Mouse (Mus musculus) ovary, postnatal 14 days (tissue): ENCODE measurements around the gene Dusp8.

Experiments
- DNase-seq: peaks from one replicate; pipeline ENCODE4 v3.0.0; 2022; ENCODE audit warnings: low spot score

Gene Dusp8

DNA sequence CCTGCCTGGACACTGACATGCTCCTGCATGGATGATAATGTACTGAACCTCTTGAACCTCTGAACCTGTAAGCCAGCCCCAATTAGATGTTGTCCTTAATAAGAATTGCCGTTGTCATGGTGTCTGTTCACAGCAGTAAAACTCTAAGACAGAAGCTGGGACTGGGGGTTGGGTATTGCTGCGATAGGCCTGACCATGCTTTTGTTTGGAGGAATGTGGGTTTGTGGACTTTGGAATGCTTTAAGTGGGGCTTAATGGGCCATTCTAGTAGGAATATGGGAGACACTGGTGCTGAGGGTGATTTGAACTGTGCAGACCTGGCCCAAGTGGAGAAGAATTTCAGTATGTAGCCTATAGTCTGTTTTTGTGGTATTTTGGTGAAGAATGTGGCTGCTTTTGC, 50.3 kb downstream of the Dusp8 start:
- DNase-seq = no peak

DNA sequence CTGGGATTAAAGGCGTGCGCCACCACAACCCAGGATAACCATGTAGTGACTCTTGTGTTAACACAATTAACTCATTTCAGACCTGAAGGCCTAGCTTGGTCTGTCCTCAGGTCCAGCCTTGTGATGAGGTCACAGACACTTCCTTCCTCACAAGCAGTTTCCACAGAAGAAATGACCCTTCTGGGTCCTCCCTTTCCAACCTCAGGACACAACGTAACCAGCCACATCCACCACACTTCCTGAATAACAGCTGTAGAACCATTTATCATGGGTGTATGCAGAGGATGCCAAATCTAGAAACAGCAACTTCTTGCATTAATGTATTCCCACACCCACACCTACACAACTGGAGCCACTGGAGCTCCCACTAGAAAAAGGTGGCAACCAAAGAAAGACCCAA, 54.9 kb downstream of the Dusp8 start:
- DNase-seq = no peak

GRCm38 (mm10) chr7:142037553-142038170, 58.0 kb downstream of the Dusp8 start:
- DNase-seq = no peak

DNA sequence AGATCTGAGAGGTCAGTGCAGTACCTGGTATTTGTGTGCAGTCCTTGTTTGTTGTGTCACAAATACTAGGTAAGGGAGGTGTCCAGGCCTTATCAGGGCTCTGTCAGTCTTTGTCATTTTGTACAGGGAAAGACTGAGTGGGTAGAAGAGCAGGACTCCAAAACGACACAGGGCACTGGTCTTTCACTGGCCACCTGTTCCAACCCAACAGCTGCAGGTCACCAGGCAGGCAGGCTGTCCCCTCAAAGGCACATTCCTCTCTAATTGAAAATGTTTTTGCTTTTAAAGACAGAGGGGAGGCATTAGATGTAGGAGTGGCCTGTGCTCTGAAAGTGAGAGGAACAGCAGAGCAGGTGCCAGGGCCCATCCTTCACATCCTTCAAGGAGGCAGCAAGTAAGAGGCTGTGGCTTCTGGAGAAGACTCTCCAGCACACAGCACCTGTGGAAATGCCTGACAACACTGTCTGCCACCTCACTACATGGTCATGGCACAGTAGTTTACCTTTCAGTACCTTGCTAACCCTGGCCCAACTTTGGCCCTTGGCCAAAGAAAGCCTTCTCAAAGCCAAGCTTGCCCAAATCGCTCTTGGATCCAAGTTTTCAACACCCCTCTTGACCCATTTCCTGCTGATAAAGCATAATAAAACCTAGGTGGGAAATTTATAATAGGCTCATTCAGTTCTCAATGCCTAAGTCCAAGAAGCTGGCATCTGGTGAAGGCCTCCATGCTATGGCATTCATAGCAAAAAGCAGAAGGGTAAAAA, 60.4 kb downstream of the Dusp8 start:
- no peak for DNase-seq

DNA sequence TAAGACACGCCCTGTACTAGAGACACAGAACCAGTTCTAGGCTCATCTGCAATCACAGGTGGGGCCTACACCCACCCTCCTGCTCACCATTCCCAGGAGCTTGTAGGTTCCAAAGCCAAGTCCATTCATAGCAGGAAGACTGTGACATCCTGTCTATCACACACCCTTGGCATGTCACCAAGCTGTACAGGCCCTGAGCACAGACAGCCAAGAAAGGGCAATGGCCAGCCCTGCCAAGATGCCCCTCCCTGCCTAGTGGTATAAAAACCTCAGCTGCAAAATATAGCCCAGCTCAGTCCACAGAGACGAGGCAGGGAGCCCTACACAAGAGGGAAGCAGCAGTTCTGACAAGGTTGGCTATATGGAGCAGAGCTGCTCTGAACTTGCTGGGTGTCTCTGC, 61.4 kb downstream of the Dusp8 start:
- DNase-seq = no peak

GRCm38 (mm10) chr7:142030073-142030472, 65.6 kb downstream of the Dusp8 start:
- no peak for DNase-seq
